16 mouse cellular contexts compared by ENCODE assay signal in the genomic region with DNA sequence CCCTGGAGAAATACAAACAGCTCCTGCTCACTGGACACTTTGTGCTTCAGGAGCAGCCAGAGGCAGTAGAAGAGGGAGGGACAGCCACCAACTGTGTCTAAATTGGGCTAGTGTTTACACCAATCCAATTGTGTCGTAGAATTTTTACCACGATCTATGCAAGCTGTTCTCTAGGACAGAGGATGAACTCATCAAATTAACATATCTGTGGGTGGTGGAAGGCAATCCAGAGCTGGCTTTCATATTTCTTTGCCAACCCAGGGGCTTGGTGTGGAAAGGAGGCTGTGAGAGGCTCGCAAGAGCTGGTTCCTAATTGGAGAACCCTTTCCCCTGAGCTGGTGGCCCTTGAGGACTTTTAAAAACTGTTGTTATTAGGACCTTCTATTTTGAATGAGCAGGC.
DNase-seq lines count a peak whose midpoint lies in the region; ATAC-seq and TF ChIP-seq lines count a peak whose summit lies in the region.
"Had no signal": no experiment of that assay in that cellular context is flagged by ENCODE, and none has a peak within 500 bp of the region (broad histone marks: within the 10 kb centered on the region; RNA-seq: fewer than 3 reads in every experiment).

No protein-coding gene starts in this region.

- peak; percentile 95 for ATAC-seq in frontal cortex, adult (ENCODE audit: low TSS enrichment)
- no peak for ATAC-seq in midbrain, postnatal 0 days (ENCODE audit: low FRiP score)
- no peak for ATAC-seq in midbrain, embryonic 14.5 days (ENCODE audit: low FRiP score, low TSS enrichment)
- ATAC-seq in kidney, embryonic 15.5 days (replicated peaks; ENCODE audit: low FRiP score), result no peak
- ATAC-seq: activated CD4-positive, CD25-positive, alpha-beta regulatory T cell, adult 4 months had no signal

- no peak overlapping the region for H3K27ac ChIP-seq in midbrain, postnatal 0 days (ENCODE audit: low read depth, low read length)
- H3K27ac ChIP-seq in midbrain, embryonic 14.5 days (replicated peaks; ENCODE audit: low read depth, low read length), result no peak overlapping the region
- H3K27ac ChIP-seq in kidney, embryonic 15.5 days, result no peak overlapping the region
- H3K27ac ChIP-seq: hindbrain, embryonic 15.5 days had no signal

- H3K4me2 ChIP-seq in midbrain, postnatal 0 days (ENCODE audit: low read depth, low read length, poor library complexity, severe bottlenecking), result no peak overlapping the region
- H3K4me2 ChIP-seq in midbrain, embryonic 14.5 days (ENCODE audit: low read length), result no peak overlapping the region
- H3K4me2 ChIP-seq in kidney, embryonic 15.5 days, result no peak overlapping the region
- H3K4me2 ChIP-seq: hindbrain, embryonic 15.5 days had no signal

- H3K9me3 ChIP-seq in midbrain, postnatal 0 days (ENCODE audit: low read length), result no peaks in the 10 kb centered on the region
- no peaks in the 10 kb centered on the region for H3K9me3 ChIP-seq in midbrain, embryonic 14.5 days (ENCODE audit: control insufficient read depth, low read length)
- no peaks in the 10 kb centered on the region for H3K9me3 ChIP-seq in kidney, embryonic 15.5 days (replicated peaks)
- H3K9me3 ChIP-seq: hindbrain, embryonic 15.5 days had no signal

- H3K36me3 ChIP-seq in midbrain, postnatal 0 days (ENCODE audit: insufficient read depth, low read length), result no peaks in the 10 kb centered on the region
- no peaks in the 10 kb centered on the region for H3K36me3 ChIP-seq in midbrain, embryonic 14.5 days (ENCODE audit: control insufficient read depth, insufficient read depth, low read length)
- H3K36me3 ChIP-seq in kidney, embryonic 15.5 days, result no peaks in the 10 kb centered on the region
- H3K36me3 ChIP-seq: G1E; hindbrain, embryonic 15.5 days had no signal

- WGBS in midbrain, postnatal 0 days, result 37% methylated on average over 3 of the region's 3 CpGs
- WGBS in midbrain, embryonic 14.5 days, result 42% methylated on average over 3 of the region's 3 CpGs
- 55% methylated on average over 3 of the region's 3 CpGs for WGBS in kidney, embryonic 15.5 days

- no peak for TF ChIP-seq CTCF in midbrain, postnatal 0 days (IDR thresholded peaks at IDR 0.05)

- no peaks in the 10 kb centered on the region for H3K27me3 ChIP-seq in midbrain, postnatal 0 days (ENCODE audit: insufficient read depth, low read length)
- no peaks in the 10 kb centered on the region for H3K27me3 ChIP-seq in midbrain, embryonic 14.5 days (ENCODE audit: control insufficient read depth, insufficient read depth, low read length)
- no peaks in the 10 kb centered on the region for H3K27me3 ChIP-seq in kidney, embryonic 15.5 days
- H3K27me3 ChIP-seq: hindbrain, embryonic 15.5 days had no signal

- H3K4me1 ChIP-seq in midbrain, postnatal 0 days (ENCODE audit: insufficient read depth, low read length), result no peaks in the 10 kb centered on the region
- no peaks in the 10 kb centered on the region for H3K4me1 ChIP-seq in midbrain, embryonic 14.5 days (ENCODE audit: control insufficient read depth, insufficient read depth, low read length)
- peaks cover 3% of the 10 kb centered on the region for H3K4me1 ChIP-seq in kidney, embryonic 15.5 days

- no peak overlapping the region for H3K9ac ChIP-seq in midbrain, postnatal 0 days (replicated peaks; ENCODE audit: low read length, poor library complexity, severe bottlenecking)
- H3K9ac ChIP-seq in midbrain, embryonic 14.5 days (replicated peaks; ENCODE audit: low read length), result no peak overlapping the region
- no peak overlapping the region for H3K9ac ChIP-seq in kidney, embryonic 15.5 days
- H3K9ac ChIP-seq: hindbrain, embryonic 15.5 days had no signal

- H3K4me3 ChIP-seq in midbrain, postnatal 0 days (ENCODE audit: low read depth, low read length), result no peak overlapping the region
- no peak overlapping the region for H3K4me3 ChIP-seq in midbrain, embryonic 14.5 days (replicated peaks; ENCODE audit: low read depth, low read length)
- H3K4me3 ChIP-seq in kidney, embryonic 15.5 days (replicated peaks), result no peak overlapping the region
- H3K4me3 ChIP-seq: gastrocnemius, adult 2 months; hindbrain, embryonic 15.5 days had no signal

- no peak for DNase-seq in frontal cortex, postnatal 14 days (ENCODE audit: low spot score in 2 of 2)
- DNase-seq in midbrain, postnatal 0 days (ENCODE audit: low spot score), result peak; percentile 15
- DNase-seq in midbrain, embryonic 14.5 days, result no peak
- peak; percentile 68 for DNase-seq in layer of hippocampus, adult 9-11 months
- DNase-seq in right cerebral cortex, postnatal 25 days, result peak; percentile 38
- no peak for DNase-seq in kidney, adult 9 months
- DNase-seq: cerebellum, postnatal 36 days; gastrocnemius, adult 2 months; liver; lung, postnatal 4 days; thymus, adult 2 months had no signal

Comparison
In these comparisons a context has a peak if more than half of its experiments do, and no peak if none do; other contexts are left out.
1. DNase-seq: peak in midbrain, postnatal 0 days (single experiment), layer of hippocampus, adult 9-11 months (single experiment) and right cerebral cortex, postnatal 25 days (single experiment); none in frontal cortex, postnatal 14 days (0 of 2), midbrain, embryonic 14.5 days (single experiment) and kidney, adult 9 months (single experiment).